Mouse (Mus musculus) hindbrain, postnatal 0 days (tissue): ENCODE results near the gene Fgfr2. TPM values are rescaled to one million over a fixed set of nuclear protein-coding genes. Genes with fewer than 3 reads are reported as not detected.

Source experiments
- ATAC-seq: fragments of 200-750 bp; cut with Nextera tagmentation; 2 replicates; pipeline ENCODE4 v1.8.0; 2017; ENCODE audit warnings: mild to moderate bottlenecking, moderate TSS enrichment, moderate library complexity
- DNase-seq: peaks from one replicate; pipeline ENCODE4 v3.0.0-alpha.2; 2015; ENCODE audit warnings: low spot score
- H3K27ac ChIP-seq: fragments of 300-500 bp; sonication (generic); 2 replicates; pipeline ENCODE4 v1.5.1; 2014; ENCODE audit warnings: mild to moderate bottlenecking
- H3K27me3 ChIP-seq: fragments of 300-500 bp; sonication (generic); 2 replicates; pipeline ENCODE4 v1.6.1; 2014; ENCODE audit warnings: low read length, mixed read lengths; ENCODE audit not compliant: insufficient read depth
- H3K36me3 ChIP-seq: fragments of 300-500 bp; sonication (generic); 2 replicates; pipeline ENCODE4 v1.6.1; 2014; ENCODE audit warnings: low read length, mixed read lengths; ENCODE audit not compliant: insufficient read depth
- H3K4me1 ChIP-seq: fragments of 300-500 bp; sonication (generic); 2 replicates; pipeline ENCODE4 v1.6.1; 2014; ENCODE audit warnings: antibody characterized with exemption, low read length, mixed read lengths; ENCODE audit not compliant: insufficient read depth
- H3K4me2 ChIP-seq: fragments of 300-500 bp; sonication (generic); 2 replicates; pipeline ENCODE4 v1.6.1; 2014; ENCODE audit warnings: low read depth, mild to moderate bottlenecking, low read length, moderate library complexity, mixed read lengths
- H3K4me3 ChIP-seq: fragments of 300-500 bp; sonication (generic); 2 replicates; pipeline ENCODE4 v1.5.1; 2014; ENCODE audit warnings: low read length
- H3K9ac ChIP-seq: fragments of 300-500 bp; sonication (generic); replicated peaks from 2 replicates; pipeline ENCODE4 v1.6.1; 2014; ENCODE audit warnings: mild to moderate bottlenecking, low read length, moderate library complexity, mixed read lengths
- H3K9me3 ChIP-seq: fragments of 300-500 bp; sonication (generic); 2 replicates; pipeline ENCODE4 v1.6.1; 2016; ENCODE audit warnings: low read length, mixed read lengths
- CTCF ChIP-seq: IDR thresholded peaks from 2 replicates; pipeline ENCODE4 v1.5.1; 2016; ENCODE audit warnings: antibody characterized with exemption, control low read depth, low read depth
- WGBS: fragments of 180-500 bp; shearing (Covaris S2); extraction: QIAGEN DNeasy Blood & Tissue Kit; methylation state at CpG from one replicate; pipeline ENCODE4 v1.1.7; 2014; 5-methylcytosine and 5-hydroxymethylcytosine counted together
- polyA plus RNA-seq: library from polyadenylated mRNA; unstranded; fragments of >200 nt; fragmentation: Nextera tagmentation; extraction: Ambion mirVana; gene quantifications from 2 replicates; pipeline ENCODE4 v1.2.1, GENCODE M21; 2015
- total RNA-seq: library from RNA; depleted of rRNA; stranded (reverse); fragments of >200 nt; gene quantifications from 2 replicates; pipeline ENCODE4 v1.2.3, GENCODE M21; 2014

Fgfr2 gene
- total and polyA plus RNA-seq, 2 experiments from 2014 or later: 17.3 to 49.0 TPM

DNA sequence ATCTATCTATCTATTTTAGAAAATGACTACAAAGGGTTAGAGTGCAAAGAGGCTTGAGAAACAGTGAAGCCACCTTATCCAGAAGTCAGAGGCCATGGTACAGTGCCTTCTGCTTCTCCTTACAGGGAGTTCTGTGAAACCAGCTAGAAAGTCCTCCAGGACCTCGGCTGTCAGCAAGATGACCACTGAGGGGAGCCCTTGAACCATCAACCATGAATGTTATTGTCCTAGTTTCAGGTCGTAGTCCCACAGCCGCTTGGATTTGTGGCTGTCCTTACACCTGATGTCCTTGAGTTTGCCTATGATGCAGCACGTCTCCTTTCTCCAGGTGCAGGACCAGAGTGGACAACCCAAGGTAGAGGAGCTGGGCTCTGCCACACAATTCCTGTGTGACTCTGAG, 1225.9 kb downstream of the Fgfr2 start:
- Histone ChIP-seq H3K9me3 (no peaks in the 10 kb centered on the region), H3K36me3 (no peaks in the 10 kb centered on the region), H3K4me3 (no peak overlapping the region), H3K9ac (no peak overlapping the region), H3K27me3 (no peaks in the 10 kb centered on the region), H3K27ac (no peak overlapping the region), H3K4me1 (no peaks in the 10 kb centered on the region), H3K4me2 (no peak overlapping the region)
- TF ChIP-seq CTCF: peak; percentile 75
- ATAC-seq: peak; percentile 55; the same call in 1 of the 2 replicates
- DNase-seq: peak; percentile 80
- WGBS: 27% methylated on average over 4 of the region's 4 CpGs

GRCm38 (mm10) chr7:131882824-131883223, 1240.3 kb downstream of the Fgfr2 start:
- Histone ChIP-seq H3K9ac (no peak overlapping the region), H3K4me2 (no peak overlapping the region), H3K4me1 (no peaks in the 10 kb centered on the region), H3K36me3 (no peaks in the 10 kb centered on the region), H3K9me3 (no peaks in the 10 kb centered on the region), H3K4me3 (no peak overlapping the region), H3K27ac (no peak overlapping the region), H3K27me3 (peaks cover 5% of the 10 kb centered on the region; the same call in 1 of the 2 replicates)
- WGBS: 65% methylated on average over 6 of the region's 6 CpGs
- DNase-seq (no peak), ATAC-seq (no peak)
- TF ChIP-seq CTCF: no peak

DNA sequence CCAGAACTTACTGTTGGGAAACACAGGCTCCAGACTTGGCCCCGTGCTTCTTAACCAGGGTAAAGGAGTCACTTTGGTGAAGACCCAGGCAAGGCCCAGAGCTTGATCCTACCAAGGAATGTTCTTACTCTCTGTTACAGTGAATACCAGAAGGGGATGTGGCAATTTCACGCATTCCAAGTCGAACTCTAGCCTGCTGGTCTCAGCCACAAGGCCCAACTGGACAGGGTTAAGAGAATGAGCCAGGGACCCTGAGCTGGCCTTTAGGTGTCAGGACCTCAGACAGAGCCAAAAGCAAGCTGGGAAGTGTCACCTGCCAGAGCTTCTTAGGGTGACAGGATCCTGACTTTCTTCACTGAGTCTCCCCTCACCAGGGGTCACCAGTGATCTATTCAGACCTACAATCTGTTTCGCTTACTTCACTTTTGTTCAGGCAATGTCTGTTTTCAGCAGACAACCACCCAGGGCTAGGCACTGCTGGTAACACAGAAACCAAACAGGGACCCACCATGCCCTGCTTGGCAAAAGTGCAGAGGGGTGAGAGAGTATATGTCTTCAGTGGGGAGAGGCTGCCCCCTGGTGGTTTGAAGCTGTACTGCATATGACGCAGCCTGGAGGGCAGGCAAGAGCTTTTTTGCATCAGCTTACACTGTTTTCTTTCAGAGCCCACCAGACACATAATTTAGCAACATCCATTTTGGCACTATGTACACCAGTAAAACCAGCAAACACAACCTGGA, 1241.1 kb downstream of the Fgfr2 start:
- Histone ChIP-seq H3K4me1 (no peaks in the 10 kb centered on the region), H3K27ac (no peak overlapping the region), H3K9me3 (no peaks in the 10 kb centered on the region), H3K9ac (no peak overlapping the region), H3K27me3 (peaks cover 5% of the 10 kb centered on the region; the same call in 1 of the 2 replicates), H3K36me3 (no peaks in the 10 kb centered on the region), H3K4me3 (no peak overlapping the region), H3K4me2 (no peak overlapping the region)
- ATAC-seq: peak; percentile 55; the same call in 1 of the 2 replicates
- TF ChIP-seq CTCF: peak; percentile 100
- 45% methylated on average over 5 of the region's 5 CpGs for WGBS
- DNase-seq: peak; percentile 86

GRCm38 (mm10) chr7:131880150-131880549, 1243.0 kb downstream of the Fgfr2 start:
- H3K36me3 ChIP-seq: no peaks in the 10 kb centered on the region
- peaks cover 5% of the 10 kb centered on the region; the same call in 1 of the 2 replicates for H3K27me3 ChIP-seq
- no peak overlapping the region for H3K4me3 ChIP-seq
- H3K9ac ChIP-seq: no peak overlapping the region
- no peaks in the 10 kb centered on the region for H3K4me1 ChIP-seq
- WGBS: 88% methylated on average over 5 of the region's 5 CpGs
- ATAC-seq (no peak), DNase-seq (no peak)
- H3K4me2 ChIP-seq: no peak overlapping the region
- H3K9me3 ChIP-seq: no peaks in the 10 kb centered on the region
- TF ChIP-seq CTCF: no peak
- no peak overlapping the region for H3K27ac ChIP-seq

GRCm38 (mm10) chr7:131878846-131879245, 1244.3 kb downstream of the Fgfr2 start:
- Histone ChIP-seq H3K27ac (no peak overlapping the region), H3K4me2 (no peak overlapping the region), H3K4me3 (no peak overlapping the region), H3K4me1 (no peaks in the 10 kb centered on the region), H3K27me3 (peaks cover 5% of the 10 kb centered on the region; the same call in 1 of the 2 replicates), H3K9me3 (no peaks in the 10 kb centered on the region), H3K9ac (no peak overlapping the region), H3K36me3 (no peaks in the 10 kb centered on the region)
- 82% methylated on average over 8 of the region's 8 CpGs for WGBS
- ATAC-seq: no peak
- TF ChIP-seq CTCF: no peak
- no peak for DNase-seq

- Histone ChIP-seq H3K4me2 (no peak overlapping the region), H3K27ac (no peak overlapping the region), H3K9me3 (no peaks in the 10 kb centered on the region), H3K9ac (no peak overlapping the region), H3K4me1 (no peaks in the 10 kb centered on the region), H3K4me3 (no peak overlapping the region), H3K27me3 (no peaks in the 10 kb centered on the region), H3K36me3 (no peaks in the 10 kb centered on the region)
- DNase-seq (no peak), ATAC-seq (no peak)
- TF ChIP-seq CTCF: peak; percentile 51
Measured at GRCm38 (mm10) chr7:131861157-131861556, 1262.0 kb downstream of the Fgfr2 start.

- Histone ChIP-seq H3K27me3 (no peaks in the 10 kb centered on the region), H3K4me1 (no peaks in the 10 kb centered on the region), H3K36me3 (no peaks in the 10 kb centered on the region), H3K4me2 (no peak overlapping the region), H3K4me3 (no peak overlapping the region), H3K27ac (no peak overlapping the region), H3K9me3 (no peaks in the 10 kb centered on the region), H3K9ac (no peak overlapping the region)
- WGBS: 93% methylated on average over 2 of the region's 2 CpGs
- DNase-seq: no peak
- no peak for TF ChIP-seq CTCF
- no peak for ATAC-seq
Measured at GRCm38 (mm10) chr7:131855641-131856040, 1267.5 kb downstream of the Fgfr2 start.
